ENCODE assay signal across 18 mouse cellular contexts in the genomic region with DNA sequence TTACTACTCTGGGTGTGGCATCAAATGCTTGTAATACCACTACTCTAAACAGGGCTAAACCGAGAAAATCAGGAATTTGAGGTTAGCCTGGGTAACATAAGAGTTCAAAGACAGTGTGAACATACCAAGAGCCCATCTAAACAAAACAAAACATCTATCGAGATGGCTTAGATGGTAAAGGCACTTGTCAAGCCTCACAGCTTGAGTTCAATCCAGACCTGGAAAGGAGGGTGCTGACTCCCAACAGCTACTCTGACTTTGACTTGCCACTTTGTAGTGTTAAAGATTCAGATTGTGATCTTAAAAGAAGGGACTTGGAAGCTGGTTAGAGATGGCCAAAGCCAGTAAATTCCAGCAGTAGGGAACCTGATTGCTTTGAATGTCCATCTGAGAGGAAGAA.
"Had no signal": no experiment of that assay in that cellular context is flagged by ENCODE, and none has a peak within 500 bp of the region (broad histone marks: within the 10 kb centered on the region; RNA-seq: fewer than 3 reads in every experiment).

No protein-coding gene starts in this region.

- DNase-seq: lung, adult 18-20 months; lung, embryonic 14.5 days; lung, postnatal 10 days; lung, postnatal 4 days; midbrain, embryonic 14.5 days; retina, postnatal 1 day; right cerebral cortex, adult 18-20 months; right cerebral cortex, postnatal 25 days; right cerebral cortex, postnatal 4 days; spleen, adult 18-20 months; thymus, adult 18-20 months; thymus, postnatal 14 days; thymus, postnatal 36 days had no signal

- H3K9me3 ChIP-seq: midbrain, embryonic 10.5 days; midbrain, embryonic 12.5 days; neural tube, embryonic 13.5 days; neural tube, embryonic 15.5 days had no signal

- H3K27me3 ChIP-seq: midbrain, embryonic 12.5 days had no signal

- H3K4me3 ChIP-seq: midbrain, embryonic 10.5 days; midbrain, embryonic 12.5 days; myocyte; neural tube, embryonic 13.5 days; neural tube, embryonic 15.5 days had no signal

- H3K27ac ChIP-seq: midbrain, embryonic 10.5 days; midbrain, embryonic 12.5 days; neural tube, embryonic 13.5 days; neural tube, embryonic 15.5 days had no signal

- H3K36me3 ChIP-seq: midbrain, embryonic 10.5 days; midbrain, embryonic 12.5 days; neural tube, embryonic 13.5 days; neural tube, embryonic 15.5 days had no signal

- H3K4me1 ChIP-seq: midbrain, embryonic 10.5 days; midbrain, embryonic 12.5 days; neural tube, embryonic 13.5 days; neural tube, embryonic 15.5 days had no signal
